Mouse (Mus musculus) naive thymus-derived CD4-positive, alpha-beta T cell, adult 2 months (primary cell): ENCODE measurements around the gene Znrd1.

Experiments
- DNase-seq: peaks from one replicate; pipeline ENCODE4 v3.0.0-alpha.2; 2011; ENCODE audit warnings: low read depth

The Znrd1 gene

DNA sequence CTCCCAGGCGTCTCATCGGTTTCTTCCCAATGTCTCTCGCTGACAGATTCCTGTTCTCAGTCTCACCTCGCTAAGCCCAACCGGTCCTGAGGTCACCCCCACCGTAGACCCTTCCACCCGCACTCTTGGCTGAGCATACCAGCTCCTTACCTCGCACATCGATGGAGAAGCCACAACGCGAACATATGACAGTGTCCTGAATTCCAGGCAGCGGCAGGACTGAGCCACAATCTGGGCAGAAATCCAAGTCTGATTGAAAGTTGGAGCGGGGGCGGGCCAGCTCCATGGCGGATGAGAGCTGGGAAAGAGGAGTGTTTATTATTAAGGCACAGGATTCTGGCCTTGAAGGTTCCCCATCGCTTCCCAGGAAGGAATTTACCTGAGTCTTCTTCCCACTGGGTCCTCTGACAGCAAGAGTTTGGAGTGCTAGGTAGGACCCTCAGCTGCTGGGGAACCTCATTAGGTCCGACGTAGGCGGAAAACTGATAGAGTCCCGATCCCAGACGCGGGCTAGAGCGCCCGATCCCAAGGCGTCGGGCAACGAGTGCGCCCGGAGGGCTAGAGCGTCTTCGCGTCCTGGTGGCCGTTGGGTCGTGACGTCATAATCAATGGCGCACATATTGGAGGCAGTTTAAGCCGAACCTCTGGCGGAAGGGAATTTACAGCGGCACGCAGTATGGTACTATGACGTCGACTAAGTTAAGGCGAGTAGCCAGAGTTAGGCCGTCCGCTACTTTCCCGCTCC is at the start of gene Znrd1, which contains the start of gene Znrd1as:
Gene Znrd1, minus strand, starts transcription at position 561 of the 745 bp plus-strand sequence.
Gene Znrd1as, plus strand, starts transcription at position 594 of the 745 bp plus-strand sequence.
- DNase-seq = peak; percentile 92

DNA sequence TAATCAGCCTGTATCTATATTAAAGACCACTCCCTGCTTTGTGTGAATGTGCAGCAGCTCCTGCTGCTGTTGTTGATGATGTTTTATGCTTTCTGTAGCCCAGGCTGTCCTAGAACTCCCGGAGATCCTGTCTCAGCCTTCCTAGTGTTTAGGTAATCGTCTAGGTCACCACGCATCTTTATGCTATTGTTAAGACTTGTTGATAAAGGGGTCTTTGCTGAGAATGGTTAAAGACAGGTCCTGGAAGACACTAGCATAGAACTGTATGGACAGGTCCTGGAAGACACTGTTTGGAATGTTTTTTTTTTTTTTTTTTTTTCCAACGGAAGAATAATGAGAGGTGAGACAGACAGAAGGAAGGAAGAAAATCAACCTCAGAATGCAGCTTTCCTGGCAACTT is 45.0 kb upstream of the Znrd1 start:
- DNase-seq = no peak

DNA sequence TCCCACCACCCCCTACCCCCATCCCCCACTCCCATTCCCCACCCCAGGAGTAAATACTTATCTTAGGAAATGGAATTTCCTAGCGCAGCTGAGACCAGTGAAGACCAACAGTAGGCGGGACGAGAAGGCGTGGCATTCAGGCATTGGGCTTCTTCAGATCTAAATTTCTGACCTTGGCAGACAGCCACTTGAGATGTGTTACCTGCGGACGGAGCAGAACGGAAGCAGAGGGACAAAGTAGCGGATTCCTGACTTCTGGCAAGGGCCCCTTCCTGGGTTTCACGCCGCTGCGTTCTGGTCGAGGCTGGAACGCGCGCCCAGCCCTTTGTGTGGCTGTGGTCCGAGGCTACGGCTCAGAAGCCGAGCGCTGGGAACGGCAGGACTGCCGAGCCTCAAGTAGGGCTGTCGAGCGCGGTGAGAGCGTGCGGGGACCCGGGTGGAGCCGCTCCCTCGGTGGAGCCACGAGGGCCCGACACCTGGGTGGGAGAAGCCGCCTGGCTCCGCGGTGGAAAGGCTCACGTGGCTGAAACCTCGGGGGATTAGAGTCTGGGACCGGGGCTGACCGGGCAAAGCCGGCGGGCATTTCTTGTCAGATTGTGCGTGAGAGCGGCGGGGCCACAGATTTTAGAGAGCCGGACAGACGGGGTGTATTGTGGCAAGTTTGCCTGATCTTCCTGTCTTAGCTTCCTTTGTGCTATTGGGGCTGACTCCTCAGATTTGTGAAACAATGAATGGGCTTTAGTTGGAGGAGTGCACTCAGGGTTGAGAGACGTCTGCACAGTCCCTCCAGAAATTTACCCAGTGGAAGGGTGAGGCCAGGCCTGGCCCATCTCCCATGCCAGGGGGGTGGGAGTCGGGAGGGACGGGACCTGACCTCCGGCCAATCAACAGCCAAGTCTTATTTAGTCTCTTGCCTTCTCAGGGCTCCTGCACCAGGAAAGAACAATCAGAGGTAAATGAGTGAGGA is 44.3 kb upstream of the Znrd1 start:
- DNase-seq = no peak

DNA sequence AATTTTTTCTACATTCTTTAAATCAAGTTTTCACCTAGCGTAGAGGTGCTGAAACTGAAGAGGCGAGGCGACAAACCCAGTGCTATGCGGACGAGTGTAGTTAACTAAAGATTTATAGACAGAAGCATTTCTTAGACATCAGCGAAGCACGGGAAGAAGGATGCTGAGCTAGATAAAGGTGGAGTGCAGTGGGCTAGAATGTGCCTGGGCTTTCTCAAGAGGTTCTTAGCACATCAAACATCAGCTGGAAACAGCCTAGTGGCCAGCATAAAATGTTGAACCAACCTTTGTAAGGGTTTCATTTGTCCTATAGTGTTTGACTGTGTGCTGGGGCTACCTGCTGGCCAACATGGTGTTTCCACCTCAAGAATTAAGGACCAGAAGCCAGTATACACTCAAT is 42.5 kb upstream of the Znrd1 start, which contains the start of gene Zfp57:
Gene Zfp57, plus strand, starts transcription at position 301 of the 400 bp plus-strand sequence.
- no peak for DNase-seq

DNA sequence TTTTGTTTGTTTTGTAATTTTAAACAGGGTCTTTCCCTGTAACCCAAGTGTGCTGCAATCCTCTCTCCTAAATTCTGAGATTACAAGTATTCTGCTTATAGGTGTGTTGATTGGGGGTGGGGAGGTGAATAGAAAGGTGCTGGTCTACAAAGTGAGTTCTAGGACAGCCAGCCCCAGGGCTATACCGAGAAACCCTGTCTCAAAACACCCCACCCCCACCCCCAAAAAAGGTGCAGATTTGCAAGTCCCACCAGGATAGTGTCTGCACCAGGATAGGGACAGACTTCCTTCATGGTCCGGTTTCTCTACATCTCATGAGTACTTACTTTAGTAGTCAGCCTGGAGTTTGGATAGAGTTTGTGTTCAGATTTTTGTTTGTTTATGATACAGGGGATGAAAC is 40.1 kb upstream of the Znrd1 start:
- DNase-seq = no peak

DNA sequence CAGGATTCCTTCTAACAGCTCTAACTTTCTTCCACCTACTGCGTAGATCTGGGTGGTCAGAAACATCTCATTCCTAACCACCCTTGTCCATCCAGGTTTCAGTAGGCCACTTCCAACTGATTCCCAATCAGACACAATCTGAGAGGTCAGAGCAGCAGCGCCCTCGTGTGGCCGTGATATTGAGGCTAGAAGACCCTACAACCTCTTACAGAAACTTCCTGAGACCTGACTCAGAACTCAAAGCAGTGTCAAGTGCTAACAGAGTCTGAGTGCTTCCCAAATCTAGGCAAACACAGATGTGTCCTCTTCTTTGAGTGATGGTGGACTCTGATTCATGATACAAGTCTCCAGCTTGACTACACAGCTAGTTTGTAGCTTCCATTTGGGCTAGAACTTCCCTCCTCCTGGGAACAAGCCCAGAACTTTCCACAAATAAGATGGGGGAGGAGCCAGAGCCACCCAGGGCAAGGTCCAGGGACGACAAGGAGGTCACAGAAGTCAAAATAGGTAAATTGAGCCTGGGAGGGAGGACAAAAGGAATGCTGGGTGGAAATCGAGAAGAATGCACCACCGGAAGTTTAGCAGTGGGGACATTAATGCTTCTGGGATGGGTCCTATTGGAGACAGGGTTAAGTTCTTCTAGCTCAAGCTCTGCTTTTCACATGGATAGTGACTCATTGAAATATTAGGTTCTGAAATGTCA is 38.8 kb upstream of the Znrd1 start:
- peak; percentile 80 for DNase-seq

DNA sequence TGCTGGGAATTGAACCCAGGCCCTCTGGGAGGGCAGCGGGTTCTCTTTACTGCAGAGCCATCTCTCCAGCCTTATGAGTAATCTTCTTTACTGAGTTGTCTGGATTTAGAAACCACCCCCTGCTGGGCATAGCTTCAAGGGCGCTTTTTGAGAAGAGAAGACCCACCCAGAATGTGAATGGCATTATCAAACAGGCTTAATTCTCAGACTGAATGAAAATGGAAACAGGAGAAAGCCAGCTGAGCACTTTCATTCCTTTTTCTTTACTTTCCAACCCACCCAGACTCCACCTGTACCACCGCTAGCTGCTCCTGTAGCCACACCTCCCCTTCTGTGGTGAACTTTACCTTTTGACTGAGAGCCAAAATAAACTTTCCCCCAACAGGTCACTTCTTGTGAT is 37.1 kb upstream of the Znrd1 start:
- no peak for DNase-seq

DNA sequence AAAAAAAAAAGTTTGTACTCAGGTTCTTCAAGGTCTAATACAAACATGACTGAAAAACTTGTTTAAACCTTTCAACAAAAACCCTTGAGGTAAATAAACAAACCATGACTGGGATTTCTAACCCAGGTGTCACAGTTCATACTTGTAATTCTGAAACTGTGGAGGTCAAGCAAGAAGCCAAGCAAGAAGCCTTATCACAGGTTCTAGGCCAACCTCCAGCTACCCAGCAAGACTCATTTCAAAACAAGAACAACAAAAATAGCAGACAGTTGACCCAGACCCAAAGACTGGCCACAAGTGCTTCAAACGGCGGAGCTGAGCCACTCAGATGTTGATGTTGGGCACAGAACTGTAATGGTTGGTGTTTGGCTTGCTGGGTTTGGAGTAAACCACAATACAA is 36.2 kb upstream of the Znrd1 start:
- no peak for DNase-seq

DNA sequence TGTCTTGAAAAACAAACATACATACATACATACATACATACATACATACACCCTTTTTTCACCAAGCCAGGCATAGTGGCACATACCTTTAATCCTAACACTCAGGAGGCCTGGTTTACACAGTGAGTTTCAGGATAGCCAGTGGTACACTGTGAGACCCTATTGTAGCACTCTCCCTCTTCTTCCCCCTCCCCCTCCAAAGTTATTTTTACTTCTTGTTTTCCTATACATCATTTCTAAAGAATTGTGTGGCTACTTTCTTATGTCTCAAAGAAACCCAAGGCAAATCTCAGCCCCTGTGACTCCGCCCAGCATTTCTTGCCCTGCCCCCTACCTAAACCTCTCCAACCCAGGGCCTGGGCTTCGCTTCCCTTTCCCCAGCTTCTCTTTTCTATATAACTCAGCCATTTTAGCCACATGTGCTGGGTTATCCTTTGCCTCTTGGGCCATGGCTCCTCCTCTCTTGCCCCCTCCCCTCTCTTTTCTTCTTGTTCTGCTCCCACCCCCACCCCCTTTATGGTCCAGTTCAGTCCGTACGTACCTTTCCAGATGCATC is 35.5 kb upstream of the Znrd1 start:
- no peak for DNase-seq

DNA sequence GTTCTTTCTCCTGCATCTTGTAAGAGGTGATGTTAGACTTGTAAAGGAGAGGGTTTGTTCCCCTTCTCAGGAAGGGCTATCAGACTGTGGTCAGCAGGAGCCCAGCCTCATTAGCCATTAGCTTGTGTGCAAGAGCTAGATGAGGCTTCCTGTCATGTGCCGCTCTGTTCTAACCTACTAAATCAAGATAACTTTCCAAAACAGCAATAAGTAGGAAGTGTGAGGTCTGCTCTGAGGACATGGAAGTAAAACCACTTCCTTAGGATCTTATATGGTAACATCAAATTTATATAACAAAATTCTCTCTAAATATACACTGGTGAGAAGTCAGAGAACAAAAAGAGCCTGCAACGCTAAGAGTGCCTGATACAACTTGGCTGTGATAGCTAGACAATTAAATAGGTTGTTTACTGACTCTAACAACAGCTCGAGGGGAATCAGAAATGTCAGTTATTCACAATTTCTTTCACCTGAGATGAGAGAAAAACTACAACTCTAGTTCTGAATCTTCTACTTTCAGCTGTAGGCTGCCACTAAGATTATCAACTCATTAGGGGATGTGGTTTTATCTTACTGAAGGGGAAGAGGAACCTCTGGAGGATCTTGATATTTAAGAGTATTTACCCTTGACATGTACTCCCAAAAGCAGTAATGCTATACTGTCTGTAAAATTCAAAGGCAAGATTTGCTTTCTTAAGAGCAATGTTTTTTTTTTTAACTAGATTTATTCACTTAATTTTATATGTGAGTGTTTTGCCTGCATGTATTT is 34.2 kb upstream of the Znrd1 start:
- peak; percentile 57 for DNase-seq

DNA sequence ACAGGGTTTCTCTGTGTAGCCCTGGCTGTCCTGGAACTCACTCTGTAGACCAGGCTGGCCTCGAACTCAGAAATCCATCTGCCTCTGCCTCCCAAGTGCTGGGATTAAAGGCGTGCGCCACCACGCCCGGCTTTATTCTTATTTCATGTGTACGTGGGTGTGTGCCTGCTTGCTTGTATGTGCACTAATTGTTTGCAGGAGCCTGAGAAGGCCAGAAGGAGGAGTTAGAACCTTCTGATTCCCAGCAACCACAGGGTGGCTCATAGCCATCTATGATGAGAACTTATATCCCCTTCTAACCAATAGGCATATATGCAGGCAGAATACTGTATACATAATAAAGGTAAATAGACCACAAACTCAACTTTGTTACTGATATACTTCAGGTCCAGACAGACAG is 32.3 kb upstream of the Znrd1 start:
- peak; percentile 22 for DNase-seq

DNA sequence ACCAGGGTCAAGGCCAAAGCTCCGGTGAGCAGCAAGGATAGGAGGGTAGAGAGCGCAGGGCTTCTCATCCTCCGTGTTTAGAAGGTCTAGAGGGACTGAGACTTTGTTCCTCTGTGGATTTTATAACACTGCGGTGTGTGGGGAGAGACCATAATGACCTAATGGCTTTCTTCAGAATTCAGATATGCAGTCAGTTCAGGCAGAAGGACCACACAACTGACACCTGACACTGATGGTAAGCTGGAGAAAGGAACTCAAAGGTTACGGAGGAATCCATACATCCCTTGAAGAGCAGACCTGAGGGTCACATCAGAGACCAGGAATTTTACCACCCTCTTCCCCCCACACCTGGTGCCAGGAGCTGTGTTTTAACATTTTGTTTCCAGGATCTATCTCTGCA is 31.1 kb upstream of the Znrd1 start, which contains the start of gene H2-M5:
Gene H2-M5, minus strand, starts transcription at position 101 of the 400 bp plus-strand sequence.
- no peak for DNase-seq

DNA sequence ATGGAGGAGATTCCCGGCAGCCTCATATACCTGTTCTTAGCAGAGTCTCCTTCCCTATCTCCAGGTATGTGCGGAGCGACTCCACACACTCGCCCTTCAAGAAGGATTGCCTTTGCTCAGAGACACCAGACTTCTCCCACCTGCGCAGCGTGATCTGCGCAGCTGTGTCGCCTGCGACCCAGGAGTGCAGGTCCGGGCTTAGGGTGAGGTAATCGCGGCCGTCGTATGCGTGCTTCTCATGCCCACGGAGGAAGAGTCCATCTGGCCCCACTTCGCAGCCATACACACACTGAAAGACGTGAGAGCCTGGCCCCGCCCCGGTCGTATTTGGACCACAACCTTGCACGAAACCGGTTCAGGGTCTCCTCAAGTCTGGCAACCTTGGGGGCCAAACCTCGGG is 30.1 kb upstream of the Znrd1 start:
- DNase-seq = no peak

DNA sequence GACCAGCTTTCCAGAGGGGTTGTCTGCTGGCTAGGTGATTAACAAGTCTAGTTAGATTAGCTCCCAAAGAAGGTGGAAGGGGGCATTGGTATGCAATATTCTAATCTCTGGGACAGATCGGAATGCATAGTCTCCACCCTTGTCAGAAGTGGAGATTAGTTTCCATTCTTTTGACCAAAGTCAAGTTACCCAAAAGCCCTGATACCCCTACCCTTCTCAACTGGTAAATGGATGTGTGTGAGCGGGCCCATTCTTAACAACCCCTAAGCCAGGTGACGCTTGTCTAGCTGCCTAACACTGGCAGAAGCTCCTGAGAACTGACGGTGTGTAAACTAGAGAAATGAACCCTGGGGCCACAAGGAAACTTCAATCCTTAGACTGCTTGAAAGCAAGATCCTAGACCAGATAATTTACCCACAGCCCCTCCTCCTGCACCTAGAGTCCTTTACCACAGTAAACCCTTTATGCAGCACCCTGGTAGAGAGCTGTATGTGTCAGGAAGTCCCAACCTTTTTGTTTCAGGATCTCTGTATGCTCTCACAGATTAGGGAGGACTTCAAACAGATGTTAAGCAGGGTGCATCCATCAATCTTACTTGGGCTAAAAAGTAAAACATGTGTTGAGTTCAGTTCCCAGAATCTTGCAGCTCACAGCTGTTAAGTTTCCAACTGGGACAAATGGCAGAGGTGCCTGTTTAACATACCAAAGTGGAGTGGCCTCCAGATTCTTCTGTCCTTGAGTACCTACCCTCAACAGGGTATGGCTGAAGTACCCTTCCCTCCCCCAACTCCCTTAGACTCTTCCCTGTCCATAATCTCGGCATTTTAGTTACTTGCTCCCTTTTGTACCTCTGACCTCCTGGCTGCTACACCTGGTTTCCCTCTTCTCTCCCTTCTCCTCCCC is 24.1 kb upstream of the Znrd1 start:
- peak; percentile 56 for DNase-seq

DNA sequence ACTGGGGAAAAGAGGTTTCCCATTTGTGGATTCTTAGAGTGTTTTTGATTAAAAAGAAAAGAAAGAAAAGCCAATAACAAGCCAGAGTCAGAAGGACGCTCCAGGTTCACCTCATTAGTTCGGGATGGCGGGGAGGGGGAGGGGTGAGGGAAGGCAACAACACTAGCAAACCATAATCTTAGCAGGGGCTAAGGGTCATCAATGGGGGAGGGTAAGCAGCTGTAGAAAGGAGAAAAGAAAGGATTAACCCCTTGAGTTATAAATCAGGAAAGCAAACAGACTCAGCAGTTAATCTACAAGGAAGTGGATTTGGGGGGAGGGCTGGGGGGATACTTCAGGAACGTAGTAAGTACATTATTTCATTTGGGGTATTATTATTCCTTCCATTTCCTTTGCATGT is 23.5 kb upstream of the Znrd1 start:
- no peak for DNase-seq

DNA sequence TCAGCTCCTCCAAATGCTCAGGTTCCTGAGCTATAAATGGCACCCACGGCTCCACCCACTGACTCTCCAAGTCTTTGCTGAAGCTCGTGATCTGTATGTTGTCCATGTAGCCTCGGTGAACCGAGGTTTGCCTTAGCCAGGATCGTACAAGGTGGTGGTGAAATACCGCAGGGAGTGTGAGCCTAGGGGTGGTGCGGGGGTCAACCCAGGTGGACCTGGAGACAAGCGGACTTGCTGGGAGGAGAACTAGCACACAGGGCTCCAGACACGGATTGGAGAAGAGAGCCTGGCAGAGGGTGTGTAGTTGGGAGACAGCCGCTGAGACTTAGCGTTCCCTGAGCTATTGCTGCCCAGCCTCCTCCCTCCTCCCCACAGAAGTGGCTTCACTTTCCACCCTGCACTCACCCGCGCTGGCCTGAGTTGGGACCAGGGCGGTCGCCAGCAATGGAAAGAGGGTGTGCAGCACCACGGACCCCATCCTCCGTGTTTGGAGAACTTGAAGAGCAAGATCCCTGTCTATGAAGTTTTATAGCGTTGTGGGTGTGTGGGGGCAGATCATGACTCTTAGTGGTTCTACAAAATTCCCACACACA is 23.0 kb upstream of the Znrd1 start, which contains the start of gene 2410137M14Rik:
Gene 2410137M14Rik, minus strand, starts transcription at position 17 of the 593 bp plus-strand sequence.
- no peak for DNase-seq

DNA sequence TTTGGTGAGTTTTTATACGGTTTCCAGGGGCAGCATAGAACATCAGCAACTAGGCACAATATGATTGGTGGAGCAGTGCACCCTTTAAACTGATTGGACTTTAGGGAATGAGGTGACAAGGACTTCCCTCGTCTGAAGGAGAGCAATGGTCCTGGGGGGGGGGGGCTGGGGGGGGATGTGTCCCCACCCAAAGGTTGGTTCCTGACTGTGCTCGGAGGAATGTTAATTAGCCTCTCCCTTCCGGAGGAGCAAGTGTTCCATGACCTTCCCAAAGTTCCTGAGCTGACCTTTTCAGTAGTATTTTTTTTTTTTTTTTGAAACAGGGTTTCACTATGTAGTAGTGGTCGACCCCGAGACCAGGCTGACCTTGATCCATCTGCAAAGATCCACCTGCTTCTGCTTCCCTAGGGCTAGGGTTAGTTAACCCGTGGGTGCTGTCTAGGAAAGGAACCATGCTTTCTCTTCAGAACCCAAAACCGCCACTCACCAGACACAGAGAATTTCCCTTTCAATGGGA is 15.0 kb upstream of the Znrd1 start:
- DNase-seq = no peak

DNA sequence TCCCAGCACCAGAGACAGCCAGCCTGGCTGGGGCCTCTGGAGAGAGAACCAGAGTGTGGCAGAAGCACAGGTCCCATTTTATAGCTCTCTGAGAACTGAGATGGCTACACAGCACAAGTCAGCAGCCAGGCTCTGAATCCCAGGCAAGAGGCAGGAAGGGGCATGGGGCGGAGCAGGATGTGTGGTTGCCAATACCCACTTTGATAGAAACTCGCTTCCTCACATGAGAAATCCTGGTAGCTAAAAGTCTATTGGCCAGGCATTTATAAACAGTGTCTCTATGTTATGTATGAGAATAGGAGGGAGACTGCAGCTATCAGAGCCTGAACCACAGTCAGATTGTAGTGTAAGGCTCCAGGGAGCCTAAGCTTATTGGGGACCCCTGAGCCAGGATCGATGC is 14.4 kb upstream of the Znrd1 start:
- peak; percentile 73 for DNase-seq

DNA sequence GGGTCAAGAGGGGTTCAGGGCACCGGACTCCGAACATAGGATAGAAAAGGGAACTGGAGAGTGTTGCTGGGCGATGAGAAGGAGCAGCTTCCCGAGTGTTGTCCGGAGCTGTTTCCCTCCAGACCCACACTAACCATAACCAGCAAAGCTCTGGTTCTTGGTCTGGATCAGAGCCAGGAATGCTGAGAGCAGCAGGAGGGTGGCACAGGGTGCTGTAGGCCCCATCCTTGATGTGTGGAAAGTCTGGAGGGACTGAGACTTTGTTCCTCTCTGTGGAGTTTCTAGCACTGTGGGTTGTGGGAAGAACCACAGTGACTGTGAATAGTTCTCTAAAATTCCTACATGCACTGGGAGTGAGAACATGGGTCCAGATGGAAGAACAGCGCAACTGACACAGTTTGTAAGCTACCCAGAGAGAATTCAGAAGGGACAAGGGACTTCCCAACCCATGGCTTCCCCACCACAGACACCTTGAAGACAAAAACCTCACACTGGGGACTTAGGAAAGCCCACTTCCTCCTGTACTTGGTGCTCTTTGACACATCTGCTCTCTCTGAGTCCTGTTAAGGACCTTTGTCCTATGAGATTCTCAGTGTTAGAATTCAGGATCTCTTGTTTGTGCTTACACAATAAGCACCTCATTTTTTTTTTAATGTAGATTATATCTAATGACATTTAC is 13.0 kb upstream of the Znrd1 start:
- peak; percentile 54 for DNase-seq
